Mouse (Mus musculus) hindbrain, postnatal 0 days (tissue): ENCODE measurements around the gene Naa15. TPM values are rescaled to one million over a fixed set of nuclear protein-coding genes. Genes with fewer than 3 reads are reported as not detected.
A peak's percentile ranks its signal among the peaks of the same experiment; 100 is the strongest.
"Not testable (repeated sequence)": the region's sequence is repeated elsewhere in the genome, so short reads cannot be mapped to it uniquely, and the experiment has no call there.

Experiments
- ATAC-seq: fragments of 200-750 bp; cut with Nextera tagmentation; 2 replicates; pipeline ENCODE4 v1.8.0; 2017; ENCODE audit warnings: mild to moderate bottlenecking, moderate TSS enrichment, moderate library complexity
- DNase-seq: peaks from one replicate; pipeline ENCODE4 v3.0.0-alpha.2; 2015; ENCODE audit warnings: low spot score
- H3K27ac ChIP-seq: fragments of 300-500 bp; sonication (generic); 2 replicates; pipeline ENCODE4 v1.5.1; 2014; ENCODE audit warnings: mild to moderate bottlenecking
- H3K27me3 ChIP-seq: fragments of 300-500 bp; sonication (generic); 2 replicates; pipeline ENCODE4 v1.6.1; 2014; ENCODE audit warnings: low read length, mixed read lengths; ENCODE audit not compliant: insufficient read depth
- H3K36me3 ChIP-seq: fragments of 300-500 bp; sonication (generic); 2 replicates; pipeline ENCODE4 v1.6.1; 2014; ENCODE audit warnings: low read length, mixed read lengths; ENCODE audit not compliant: insufficient read depth
- H3K4me1 ChIP-seq: fragments of 300-500 bp; sonication (generic); 2 replicates; pipeline ENCODE4 v1.6.1; 2014; ENCODE audit warnings: antibody characterized with exemption, low read length, mixed read lengths; ENCODE audit not compliant: insufficient read depth
- H3K4me2 ChIP-seq: fragments of 300-500 bp; sonication (generic); 2 replicates; pipeline ENCODE4 v1.6.1; 2014; ENCODE audit warnings: low read depth, mild to moderate bottlenecking, low read length, moderate library complexity, mixed read lengths
- H3K4me3 ChIP-seq: fragments of 300-500 bp; sonication (generic); 2 replicates; pipeline ENCODE4 v1.5.1; 2014; ENCODE audit warnings: low read length
- H3K9ac ChIP-seq: fragments of 300-500 bp; sonication (generic); replicated peaks from 2 replicates; pipeline ENCODE4 v1.6.1; 2014; ENCODE audit warnings: mild to moderate bottlenecking, low read length, moderate library complexity, mixed read lengths
- H3K9me3 ChIP-seq: fragments of 300-500 bp; sonication (generic); 2 replicates; pipeline ENCODE4 v1.6.1; 2016; ENCODE audit warnings: low read length, mixed read lengths
- CTCF ChIP-seq: IDR thresholded peaks from 2 replicates; pipeline ENCODE4 v1.5.1; 2016; ENCODE audit warnings: antibody characterized with exemption, control low read depth, low read depth
- WGBS: fragments of 180-500 bp; shearing (Covaris S2); extraction: QIAGEN DNeasy Blood & Tissue Kit; methylation state at CpG from one replicate; pipeline ENCODE4 v1.1.7; 2014; 5-methylcytosine and 5-hydroxymethylcytosine counted together
- polyA plus RNA-seq: library from polyadenylated mRNA; unstranded; fragments of >200 nt; fragmentation: Nextera tagmentation; extraction: Ambion mirVana; gene quantifications from 2 replicates; pipeline ENCODE4 v1.2.1, GENCODE M21; 2015
- total RNA-seq: library from RNA; depleted of rRNA; stranded (reverse); fragments of >200 nt; gene quantifications from 2 replicates; pipeline ENCODE4 v1.2.3, GENCODE M21; 2014

Naa15 gene
- total and polyA plus RNA-seq, 2 experiments from 2014 or later: 20.4 to 35.0 TPM

GRCm38 (mm10) chr3:51383409-51383808, 31.5 kb upstream of the Naa15 start:
- peak; percentile 71 for DNase-seq
- Histone ChIP-seq H3K36me3 (no peaks in the 10 kb centered on the region), H3K9ac (no peak overlapping the region), H3K4me3 (no peak overlapping the region), H3K4me2 (no peak overlapping the region), H3K27ac (no peak overlapping the region), H3K4me1 (no peaks in the 10 kb centered on the region), H3K9me3 (no peaks in the 10 kb centered on the region), H3K27me3 (no peaks in the 10 kb centered on the region)
- 44% methylated on average over 12 of the region's 12 CpGs for WGBS
- peak; percentile 83 for ATAC-seq
- TF ChIP-seq CTCF: no peak

GRCm38 (mm10) chr3:51386441-51387133, 28.4 kb upstream of the Naa15 start:
- Histone ChIP-seq H3K4me3 (no peak overlapping the region), H3K9ac (no peak overlapping the region), H3K36me3 (no peaks in the 10 kb centered on the region), H3K9me3 (no peaks in the 10 kb centered on the region), H3K4me1 (peaks cover 4% of the 10 kb centered on the region; the same call in 1 of the 2 replicates), H3K4me2 (no peak overlapping the region), H3K27ac (no peak overlapping the region), H3K27me3 (no peaks in the 10 kb centered on the region)
- peak; percentile 52 for DNase-seq
- peak; percentile 33; the same call in 1 of the 2 replicates for ATAC-seq
- no peak for TF ChIP-seq CTCF
- WGBS: 48% methylated on average over 12 of the region's 12 CpGs

GRCm38 (mm10) chr3:51387134-51387451, 27.9 kb upstream of the Naa15 start:
- no peaks in the 10 kb centered on the region for H3K27me3 ChIP-seq
- ATAC-seq (no peak), DNase-seq (no peak)
- H3K4me1 ChIP-seq: peaks cover 4% of the 10 kb centered on the region; the same call in 1 of the 2 replicates
- TF ChIP-seq CTCF: no peak
- 73% methylated on average over 3 of the region's 3 CpGs for WGBS
- H3K9ac ChIP-seq: no peak overlapping the region
- no peak overlapping the region for H3K4me3 ChIP-seq
- H3K4me2 ChIP-seq: no peak overlapping the region
- no peaks in the 10 kb centered on the region for H3K36me3 ChIP-seq
- H3K9me3 ChIP-seq: no peaks in the 10 kb centered on the region
- H3K27ac ChIP-seq: no peak overlapping the region

GRCm38 (mm10) chr3:51387868-51388381, 27.0 kb upstream of the Naa15 start:
- 49% methylated on average over 8 of the region's 8 CpGs for WGBS
- peaks cover 4% of the 10 kb centered on the region; the same call in 1 of the 2 replicates for H3K4me1 ChIP-seq
- H3K4me2 ChIP-seq: no peak overlapping the region
- H3K36me3 ChIP-seq: no peaks in the 10 kb centered on the region
- no peak overlapping the region for H3K4me3 ChIP-seq
- ATAC-seq (no peak), DNase-seq (peak; percentile 57)
- H3K27ac ChIP-seq: no peak overlapping the region
- no peaks in the 10 kb centered on the region for H3K9me3 ChIP-seq
- no peak overlapping the region for H3K9ac ChIP-seq
- TF ChIP-seq CTCF: no peak
- no peaks in the 10 kb centered on the region for H3K27me3 ChIP-seq

GRCm38 (mm10) chr3:51388904-51389303, 26.0 kb upstream of the Naa15 start:
- 0 out of 2 replicates have a peak overlapping the region, but pooled peaks have one; percentile 17 for H3K9ac ChIP-seq

GRCm38 (mm10) chr3:51391095-51391494, 23.9 kb upstream of the Naa15 start:
- Histone ChIP-seq H3K4me1 (peaks cover 4% of the 10 kb centered on the region; the same call in 1 of the 2 replicates), H3K27ac (no peak overlapping the region), H3K4me2 (no peak overlapping the region), H3K36me3 (no peaks in the 10 kb centered on the region), H3K4me3 (no peak overlapping the region), H3K9me3 (no peaks in the 10 kb centered on the region), H3K27me3 (peaks cover 6% of the 10 kb centered on the region; the same call in 1 of the 2 replicates), H3K9ac (no peak overlapping the region)
- WGBS: 88% methylated on average over 5 of the region's 5 CpGs
- TF ChIP-seq CTCF: no peak
- DNase-seq (no peak), ATAC-seq (no peak)

More at GRCm38 (mm10) chr3:51388904-51389303, 26.0 kb upstream of the Naa15 start:
- WGBS: 13% methylated on average over 13 of the region's 13 CpGs
- peak overlapping the region; percentile 18 for H3K4me3 ChIP-seq
- H3K27me3 ChIP-seq: no peaks in the 10 kb centered on the region
- no peak overlapping the region for H3K27ac ChIP-seq
- no peak for TF ChIP-seq CTCF
- peaks cover 4% of the 10 kb centered on the region; the same call in 1 of the 2 replicates for H3K4me1 ChIP-seq
- ATAC-seq (peak; percentile 41), DNase-seq (peak; percentile 18)
- H3K36me3 ChIP-seq: no peaks in the 10 kb centered on the region
- H3K4me2 ChIP-seq: peak overlapping the region; percentile 46
- no peaks in the 10 kb centered on the region for H3K9me3 ChIP-seq

- TF ChIP-seq CTCF: no peak
- no peak for ATAC-seq
- H3K9me3 ChIP-seq: no peaks in the 10 kb centered on the region
- no peak overlapping the region for H3K9ac ChIP-seq
- no peak overlapping the region for H3K4me3 ChIP-seq
- WGBS: 97% methylated on average over 5 of the region's 5 CpGs
- H3K27me3 ChIP-seq: peaks cover 11% of the 10 kb centered on the region; the same call in 1 of the 2 replicates
- no peak overlapping the region for H3K4me2 ChIP-seq
- no peak for DNase-seq
- H3K27ac ChIP-seq: no peak overlapping the region
- H3K4me1 ChIP-seq: peaks cover 4% of the 10 kb centered on the region; the same call in 1 of the 2 replicates
- no peaks in the 10 kb centered on the region for H3K36me3 ChIP-seq
These were observed 23.4 kb upstream of the Naa15 start for GRCm38 (mm10) chr3:51391591-51391990.

GRCm38 (mm10) chr3:51393018-51393417, 21.9 kb upstream of the Naa15 start:
- DNase-seq, H3K9me3 ChIP-seq, H3K27ac ChIP-seq, H3K9ac ChIP-seq, H3K4me3 ChIP-seq, H3K4me2 ChIP-seq, H3K4me1 ChIP-seq, H3K36me3 ChIP-seq, ATAC-seq: not testable (repeated sequence)
- H3K27me3 ChIP-seq: peaks cover 11% of the 10 kb centered on the region; the same call in 1 of the 2 replicates
- 96% methylated on average over 3 of the region's 3 CpGs for WGBS
